9 mouse cellular contexts compared by ENCODE assay signal in the genomic region with DNA sequence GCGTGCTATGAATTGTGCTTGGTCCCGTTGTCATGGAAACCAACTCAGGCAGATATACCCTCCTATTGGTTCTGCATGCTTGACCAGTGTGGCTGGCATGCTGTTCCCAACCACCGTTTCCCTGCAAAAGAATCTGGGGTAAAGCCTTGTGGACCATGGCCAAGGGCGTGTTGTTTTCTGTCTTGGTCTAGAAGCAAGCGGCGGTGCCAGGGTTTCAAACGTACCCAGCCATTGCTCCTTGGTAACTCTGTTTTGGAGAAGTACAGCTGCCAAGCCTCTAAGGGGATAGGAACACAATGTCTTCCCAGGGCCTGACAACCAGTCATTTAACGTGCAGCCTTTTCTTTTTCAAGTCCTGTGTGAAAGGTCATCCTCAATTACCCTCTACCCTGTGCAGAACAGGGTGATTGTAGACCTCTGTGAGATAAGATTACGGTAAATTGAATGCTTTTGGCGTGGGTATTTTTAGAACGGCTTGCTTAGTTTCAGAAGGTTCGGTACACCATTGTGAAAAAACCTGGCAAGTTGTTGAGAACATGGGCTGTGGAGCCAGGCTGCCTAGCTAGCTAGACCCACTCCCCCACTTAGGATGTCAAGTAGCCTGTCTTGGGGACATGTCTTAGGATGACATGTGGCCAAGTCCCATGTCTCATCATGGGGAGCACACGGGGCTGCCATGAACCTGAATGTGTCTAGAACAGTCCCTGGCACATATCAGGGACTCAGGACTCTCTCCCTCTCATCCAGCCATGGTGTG. TPM values are rescaled to one million over a fixed set of nuclear protein-coding genes. Genes with fewer than 3 reads are reported as not detected.
DNase-seq lines count a peak whose midpoint lies in the region; ATAC-seq and TF ChIP-seq lines count a peak whose summit lies in the region.
"Had no signal": no experiment of that assay in that cellular context is flagged by ENCODE, and none has a peak within 500 bp of the region (broad histone marks: within the 10 kb centered on the region; RNA-seq: fewer than 3 reads in every experiment).

No protein-coding gene starts in this region.

- H3K4me2 ChIP-seq in heart, embryonic 11.5 days, result no peak overlapping the region
- no peak overlapping the region for H3K4me2 ChIP-seq in liver, postnatal 0 days (ENCODE audit: low read depth, low read length)

- H3K9ac ChIP-seq in heart, adult 2 months (ENCODE audit: low read depth, low read length), result no peak overlapping the region
- no peak overlapping the region for H3K9ac ChIP-seq in heart, embryonic 11.5 days (ENCODE audit: low read depth, low read length)
- no peak overlapping the region for H3K9ac ChIP-seq in liver, postnatal 0 days (replicated peaks)

- peak overlapping the region; percentile 30 for H3K27ac ChIP-seq in heart, adult 2 months
- no peak overlapping the region for H3K27ac ChIP-seq in heart, embryonic 11.5 days (ENCODE audit: low read depth, low read length)
- H3K27ac ChIP-seq in liver, postnatal 0 days (ENCODE audit: low read depth), result no peak overlapping the region

- H3K36me3 ChIP-seq in heart, adult 2 months (ENCODE audit: control insufficient read depth, insufficient read depth, low read length), result no peaks in the 10 kb centered on the region
- H3K36me3 ChIP-seq in heart, embryonic 11.5 days (ENCODE audit: control insufficient read depth, insufficient read depth, low read length), result no peaks in the 10 kb centered on the region
- no peaks in the 10 kb centered on the region for H3K36me3 ChIP-seq in liver, postnatal 0 days (replicated peaks; ENCODE audit: insufficient read depth, low read length)

- no peaks in the 10 kb centered on the region for H3K9me3 ChIP-seq in heart, embryonic 11.5 days (replicated peaks; ENCODE audit: control insufficient read depth, low read length)
- H3K9me3 ChIP-seq in liver, postnatal 0 days (ENCODE audit: low read length), result no peaks in the 10 kb centered on the region

- no peaks in the 10 kb centered on the region for H3K79me2 ChIP-seq in heart, adult 2 months (replicated peaks; ENCODE audit: control insufficient read depth, insufficient read depth, low read length)

- intact Hi-C loops in heart, adult 2 months (cut with DNase I), result loop anchor here (10.0 kb wide), 1 partner anchor 595 kb away; no protein-coding TSS in a partner anchor
- intact Hi-C loops in left cerebral cortex, postnatal 4 days (cut with DNase I), result no loop called here

- no peaks in the 10 kb centered on the region for H3K27me3 ChIP-seq in heart, adult 2 months (ENCODE audit: control insufficient read depth, insufficient read depth, low read length)
- peaks cover 30% of the 10 kb centered on the region for H3K27me3 ChIP-seq in heart, embryonic 11.5 days (ENCODE audit: control insufficient read depth, insufficient read depth, low read length)
- peaks cover 6% of the 10 kb centered on the region; the same call in 1 of the 2 replicates for H3K27me3 ChIP-seq in liver, postnatal 0 days (ENCODE audit: insufficient read depth, low read length)

- 49% methylated on average over 13 of the region's 13 CpGs for WGBS in heart, adult 2 months
- 48% methylated on average over 13 of the region's 13 CpGs for WGBS in heart, embryonic 11.5 days (ENCODE audit: insufficient replicate concordance)
- WGBS in liver, postnatal 0 days (ENCODE audit: insufficient replicate concordance), result 66% methylated on average over 13 of the region's 13 CpGs

- no peak overlapping the region for H3K4me3 ChIP-seq in heart, adult 2 months
- no peak overlapping the region for H3K4me3 ChIP-seq in heart, embryonic 11.5 days (ENCODE audit: low read depth, low read length)
- no peak overlapping the region for H3K4me3 ChIP-seq in liver, postnatal 0 days (ENCODE audit: low read depth, low read length)

- no peak for ATAC-seq in heart, embryonic 11.5 days (replicated peaks; ENCODE audit: insufficient number of reproducible peaks, low FRiP score, low TSS enrichment)
- ATAC-seq in liver, postnatal 0 days, result no peak

- peak; percentile 45 to 67 for DNase-seq in heart, adult 2 months
- DNase-seq in R1 (ENCODE audit: low read depth, low spot score), result peak; percentile 41
- peak; percentile 24 for DNase-seq in gastrocnemius, postnatal 10 days
- DNase-seq in left cerebral cortex, postnatal 4 days, result peak; percentile 72
- DNase-seq in thymus, postnatal 0 days (ENCODE audit: low spot score), result no peak
- DNase-seq in liver, postnatal 0 days, result no peak
- no peak for DNase-seq in kidney, adult 11 months

- 0 out of 2 replicates have a peak, but pooled peaks have one; percentile 48 for TF ChIP-seq EP300 in heart, adult 2 months (IDR thresholded peaks at IDR 0.05; ENCODE audit: insufficient read depth, low read depth, low read length)
- no peak for TF ChIP-seq EP300 in liver, postnatal 0 days (IDR thresholded peaks at IDR 0.05; ENCODE audit: low read depth)

- H3K4me1 ChIP-seq in heart, adult 2 months (ENCODE audit: control insufficient read depth, insufficient read depth, low read length), result peaks cover 6% of the 10 kb centered on the region
- peaks cover 17% of the 10 kb centered on the region for H3K4me1 ChIP-seq in heart, embryonic 11.5 days (ENCODE audit: control insufficient read depth, insufficient read depth, low read length)
- peaks cover 31% of the 10 kb centered on the region for H3K4me1 ChIP-seq in liver, postnatal 0 days (ENCODE audit: insufficient read depth)

- no peak for TF ChIP-seq POLR2A in heart, adult 2 months (IDR thresholded peaks at IDR 0.05; ENCODE audit: insufficient read depth, low read depth, low read length)

- no peak for TF ChIP-seq CTCF in heart, adult 2 months (IDR thresholded peaks at IDR 0.05)
- no peak for TF ChIP-seq CTCF in liver, postnatal 0 days (IDR thresholded peaks at IDR 0.05; ENCODE audit: low read depth)

RNA-seq across cellular contexts. Expression of gene Mt1, which starts 10.6 kb away (rescaled TPM):
- total RNA-seq in heart, adult 2 months (2021), result 100 to 1,000 TPM; 279 to 438 TPM
- 420 and 727 TPM in 2 replicates for polyA plus RNA-seq in heart, adult 2 months (2012; rRNA removed)
- 270 and 395 TPM in 2 replicates for polyA plus RNA-seq in heart, embryonic 11.5 days (2014; fragmentation: Nextera tagmentation; extraction: Ambion mirVana)
- 10 to 100 TPM; 29.0 to 43.8 TPM for total RNA-seq in gastrocnemius, postnatal 10 days (2021)
- total RNA-seq in left cerebral cortex, postnatal 4 days (2021), result 10 to 100 TPM; 40.5 to 51.0 TPM
- polyA plus RNA-seq in thymus, postnatal 0 days (2015; fragmentation: Nextera tagmentation; extraction: Ambion mirVana), result 112 and 124 TPM in 2 replicates
- 2,663 and 3,863 TPM in 2 replicates for polyA plus RNA-seq in liver, postnatal 0 days (2015; fragmentation: Nextera tagmentation; extraction: Ambion mirVana)

RNA-seq across cellular contexts. Expression of gene Mt2, which starts 17.0 kb away (rescaled TPM):
- 10 to 100 TPM; 51.8 to 74.4 TPM for total RNA-seq in heart, adult 2 months (2021)
- 15.6 and 32.2 TPM in 2 replicates for polyA plus RNA-seq in heart, adult 2 months (2012; rRNA removed)
- polyA plus RNA-seq in heart, embryonic 11.5 days (2014; fragmentation: Nextera tagmentation; extraction: Ambion mirVana), result 58.5 and 102 TPM in 2 replicates
- total RNA-seq in gastrocnemius, postnatal 10 days (2021), result 10 to 100 TPM; 35.0 to 63.8 TPM
- 10 to 100 TPM; 48.9 to 50.5 TPM for total RNA-seq in left cerebral cortex, postnatal 4 days (2021)
- 44.8 and 45.7 TPM in 2 replicates for polyA plus RNA-seq in thymus, postnatal 0 days (2015; fragmentation: Nextera tagmentation; extraction: Ambion mirVana)
- polyA plus RNA-seq in liver, postnatal 0 days (2015; fragmentation: Nextera tagmentation; extraction: Ambion mirVana), result 507 and 771 TPM in 2 replicates

RNA-seq across cellular contexts. Expression of gene Nup93, which starts 24.9 kb away (rescaled TPM):
- total RNA-seq in heart, adult 2 months (2021), result 10 to 100 TPM; 13.7 to 15.5 TPM
- 11.7 and 18.4 TPM in 2 replicates for polyA plus RNA-seq in heart, adult 2 months (2012; rRNA removed)
- polyA plus RNA-seq in heart, embryonic 11.5 days (2014; fragmentation: Nextera tagmentation; extraction: Ambion mirVana), result 73.4 and 79.1 TPM in 2 replicates
- total RNA-seq in gastrocnemius, postnatal 10 days (2021), result 10 to 100 TPM; 19.3 to 20.3 TPM
- total RNA-seq in left cerebral cortex, postnatal 4 days (2021), result 10 to 100 TPM; 51.0 to 52.1 TPM
- 48.3 and 54.2 TPM in 2 replicates for polyA plus RNA-seq in thymus, postnatal 0 days (2015; fragmentation: Nextera tagmentation; extraction: Ambion mirVana)
- 13.4 and 18.2 TPM in 2 replicates for polyA plus RNA-seq in liver, postnatal 0 days (2015; fragmentation: Nextera tagmentation; extraction: Ambion mirVana)

RNA-seq across cellular contexts. Expression of gene Mt3, which starts 37.0 kb away (rescaled TPM):
- 1 to 10 TPM; 2.9 to 3.8 TPM for total RNA-seq in heart, adult 2 months (2021)
- 3.5 and 6.1 TPM in 2 replicates for polyA plus RNA-seq in heart, adult 2 months (2012; rRNA removed)
- 22.7 TPM in 2 replicates for polyA plus RNA-seq in heart, embryonic 11.5 days (2014; fragmentation: Nextera tagmentation; extraction: Ambion mirVana)
- 10 to 100 TPM; 11.0 to 22.2 TPM for total RNA-seq in gastrocnemius, postnatal 10 days (2021)
- 100 to 1,000 TPM; 204 to 210 TPM for total RNA-seq in left cerebral cortex, postnatal 4 days (2021)
- polyA plus RNA-seq in thymus, postnatal 0 days (2015; fragmentation: Nextera tagmentation; extraction: Ambion mirVana), result 3.6 and 4.6 TPM in 2 replicates
- not detected in 2 replicates for polyA plus RNA-seq in liver, postnatal 0 days (2015; fragmentation: Nextera tagmentation; extraction: Ambion mirVana)

RNA-seq across cellular contexts. Expression of gene Mt4, which starts 52.5 kb away (rescaled TPM):
- total RNA-seq in heart, adult 2 months (2021), result not detected
- not detected in 2 replicates for polyA plus RNA-seq in heart, adult 2 months (2012; rRNA removed)
- polyA plus RNA-seq in heart, embryonic 11.5 days (2014; fragmentation: Nextera tagmentation; extraction: Ambion mirVana), result not detected in 2 replicates
- total RNA-seq in gastrocnemius, postnatal 10 days (2021), result not detected
- not detected for total RNA-seq in left cerebral cortex, postnatal 4 days (2021)
- polyA plus RNA-seq in thymus, postnatal 0 days (2015; fragmentation: Nextera tagmentation; extraction: Ambion mirVana), result 4.9 and 5.6 TPM in 2 replicates
- polyA plus RNA-seq in liver, postnatal 0 days (2015; fragmentation: Nextera tagmentation; extraction: Ambion mirVana), result not detected in 2 replicates
- total RNA-seq: layer of hippocampus, adult 18-20 months had no signal

Comparison
In these comparisons a context has a peak if more than half of its experiments do, and no peak if none do; other contexts are left out.
1. DNase-seq: peak in heart, adult 2 months (2 of 2), R1 (single experiment), gastrocnemius, postnatal 10 days (single experiment) and left cerebral cortex, postnatal 4 days (single experiment); none in thymus, postnatal 0 days (single experiment), liver, postnatal 0 days (single experiment) and kidney, adult 11 months (single experiment).